Mouse (Mus musculus) heart, postnatal 25 days (tissue): ENCODE data around the gene Tomm34. TPM values are rescaled to one million over a fixed set of nuclear protein-coding genes. Genes with fewer than 3 reads are reported as not detected.
A peak's percentile ranks its signal among the peaks of the same experiment; 100 is the strongest.
"Not testable (repeated sequence)": the region's sequence is repeated elsewhere in the genome, so short reads cannot be mapped to it uniquely, and the experiment has no call there.

Experiments used
- DNase-seq: peaks from one replicate; pipeline ENCODE4 v3.0.0; 2022; ENCODE audit warnings: low spot score
- intact Hi-C: fragments of 180-260 bp; cut with DNase I; formaldehyde crosslinking; loops from one replicate; pipeline ENCODE4 v1.15.1; 2025
- total RNA-seq, 2 experiments: library from RNA; stranded (reverse); gene quantifications; 2 replicates each; pipeline ENCODE4 v1.2.3; 2021

The Tomm34 gene
- total RNA-seq, 2 experiments from 2014 or later, result 17.8 to 18.7 TPM

DNA sequence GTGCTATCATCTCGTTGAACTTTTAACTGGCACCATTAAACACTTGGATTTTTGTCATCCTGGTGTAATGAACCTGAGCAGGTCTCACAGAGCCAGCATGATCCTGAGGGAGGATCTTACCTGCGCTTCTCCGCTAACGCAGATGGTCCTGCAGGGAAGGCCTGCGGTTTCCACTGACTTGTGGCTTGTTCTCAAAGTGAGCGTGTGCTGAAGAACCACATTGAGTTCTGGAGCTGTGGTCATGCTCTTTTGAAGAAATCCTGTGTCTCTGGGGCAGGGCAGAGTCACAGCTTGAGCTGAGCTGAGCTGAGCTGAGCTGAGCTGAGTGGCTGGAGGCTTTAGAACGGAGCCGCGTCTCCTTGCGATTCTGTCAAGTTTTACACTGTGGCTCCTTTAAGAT, 10.6 kb upstream of the Tomm34 start:
- intact Hi-C loops, result no loop called here
- no peak for DNase-seq

DNA sequence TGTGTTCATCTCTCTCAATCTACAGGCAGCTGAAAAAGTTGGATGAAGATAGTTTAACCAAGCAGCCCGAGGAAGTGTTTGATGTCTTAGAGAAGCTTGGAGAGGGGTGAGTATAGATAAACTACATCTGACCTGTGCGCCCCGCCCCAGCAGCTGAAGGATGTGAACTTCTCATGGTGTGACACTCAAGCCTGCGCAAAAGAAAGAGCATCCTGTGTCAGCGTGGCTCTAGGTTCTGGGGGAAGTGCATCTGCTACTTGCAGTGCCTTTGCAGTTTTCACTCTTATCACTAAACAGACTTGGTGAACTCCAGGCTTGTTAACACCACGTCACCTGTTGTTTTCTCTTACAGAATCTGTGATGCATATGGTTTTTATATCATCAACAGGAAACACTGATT, 8.5 kb upstream of the Tomm34 start:
- DNase-seq, result no peak
- intact Hi-C loops, result no loop called here

DNA sequence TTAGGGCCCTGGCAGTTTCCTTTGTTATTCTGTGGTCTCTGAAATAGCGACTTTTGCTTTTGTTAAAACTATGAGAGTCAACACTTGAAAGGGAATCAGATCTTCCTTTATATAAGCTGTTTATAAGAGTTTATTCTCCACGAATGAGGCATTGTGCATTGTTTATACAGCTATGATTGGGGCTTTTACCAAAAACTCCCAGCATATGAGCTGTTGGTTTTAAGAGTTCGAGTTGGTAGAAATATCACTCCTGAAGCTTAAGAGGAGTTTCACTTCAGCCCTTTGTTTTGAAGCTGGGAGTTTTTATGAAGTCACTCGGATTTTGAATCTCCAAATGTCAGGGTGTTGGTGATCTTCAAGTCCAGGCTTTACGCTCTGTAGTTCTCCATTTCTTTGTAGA, 6.9 kb upstream of the Tomm34 start:
- intact Hi-C loops, result no loop called here

DNA sequence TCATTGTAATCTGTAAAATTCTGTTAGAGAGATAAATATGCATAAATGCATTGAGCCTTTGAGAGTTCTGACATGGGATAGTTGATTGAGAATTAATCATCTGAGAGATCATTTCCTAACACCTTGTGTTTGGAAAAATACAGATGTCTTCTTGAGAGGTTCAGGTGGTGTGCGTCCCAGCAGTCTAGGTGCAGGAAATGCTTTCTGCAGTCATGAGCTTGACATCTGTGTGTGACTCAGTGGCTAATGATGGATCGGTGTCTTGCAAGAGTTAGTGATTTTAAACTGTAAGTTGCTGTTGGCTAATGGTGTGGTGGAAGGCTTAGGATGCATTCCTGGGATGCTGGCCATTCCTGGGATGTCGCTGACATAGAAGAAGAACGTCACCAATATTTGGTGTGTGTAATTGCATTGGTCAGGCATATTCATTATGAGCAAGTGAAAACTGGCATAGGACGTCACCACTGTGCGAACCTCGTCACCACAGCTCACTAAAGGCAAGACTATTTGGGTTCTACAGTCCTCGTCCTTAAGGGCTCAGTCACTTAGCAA, 6.0 kb upstream of the Tomm34 start:
- DNase-seq, result no peak
- intact Hi-C loops, result no loop called here

More for the DNA sequence above, 6.9 kb upstream of the Tomm34 start:
- no peak for DNase-seq

DNA sequence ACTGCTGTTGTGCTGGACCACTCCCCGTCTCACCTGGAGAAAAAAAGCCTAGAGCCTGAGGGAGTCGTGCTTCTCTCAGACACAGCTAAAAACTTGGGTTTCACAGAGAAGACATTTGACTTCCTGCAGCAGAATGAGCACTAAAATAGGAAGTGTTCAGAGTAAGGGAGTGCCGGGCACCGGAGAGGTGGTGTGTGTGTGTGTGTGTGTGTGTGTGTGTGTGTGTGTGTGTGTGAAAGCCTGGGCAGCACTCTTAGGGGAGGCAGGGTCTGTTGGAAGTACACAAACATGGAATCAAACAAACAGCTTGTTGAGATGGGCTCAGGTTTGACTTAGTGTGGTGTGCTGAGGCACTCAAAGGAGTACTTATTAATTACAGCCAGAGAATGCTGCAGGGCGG, 4.1 kb upstream of the Tomm34 start:
- intact Hi-C loops, result no loop called here
- no peak for DNase-seq

DNA sequence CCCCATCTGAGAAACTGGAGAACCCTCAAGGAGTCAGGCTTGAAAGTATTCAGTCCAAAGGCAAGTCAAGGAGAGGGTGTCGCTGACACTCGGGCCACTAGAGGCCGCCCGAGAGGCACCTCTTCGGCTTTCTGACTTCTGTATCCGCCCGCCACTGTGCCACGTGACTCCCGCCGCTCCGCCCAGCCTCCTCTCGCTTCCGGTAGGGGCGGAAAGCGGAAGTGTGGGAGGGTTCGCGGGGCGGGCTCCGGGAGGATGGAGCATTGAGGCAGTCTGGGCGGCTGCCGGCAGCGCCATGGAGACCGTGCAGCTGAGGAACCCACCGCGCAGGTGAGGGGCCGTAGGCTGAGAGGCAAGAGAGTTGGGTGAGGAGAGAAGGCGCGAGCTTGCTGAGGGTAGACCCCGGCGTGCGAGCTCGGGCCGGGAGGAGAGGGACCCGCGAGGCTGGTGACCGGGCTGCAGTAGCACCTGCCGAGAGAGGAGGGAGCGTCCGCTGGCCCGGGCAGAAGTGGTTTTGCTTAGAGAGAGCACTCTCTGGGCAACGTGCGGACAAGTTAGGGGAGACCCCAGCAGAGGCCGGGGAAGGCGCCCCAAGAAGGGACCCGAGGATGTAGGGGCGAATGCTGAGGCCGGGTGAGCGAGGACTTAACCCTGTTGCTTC, 3.1 kb upstream of the Tomm34 start:
- intact Hi-C loops, result loop anchor here (5.0 kb wide), 1 partner anchor 82 kb away; the partner anchor contains the start of gene Ywhab
- DNase-seq, result peak; percentile 97

DNA sequence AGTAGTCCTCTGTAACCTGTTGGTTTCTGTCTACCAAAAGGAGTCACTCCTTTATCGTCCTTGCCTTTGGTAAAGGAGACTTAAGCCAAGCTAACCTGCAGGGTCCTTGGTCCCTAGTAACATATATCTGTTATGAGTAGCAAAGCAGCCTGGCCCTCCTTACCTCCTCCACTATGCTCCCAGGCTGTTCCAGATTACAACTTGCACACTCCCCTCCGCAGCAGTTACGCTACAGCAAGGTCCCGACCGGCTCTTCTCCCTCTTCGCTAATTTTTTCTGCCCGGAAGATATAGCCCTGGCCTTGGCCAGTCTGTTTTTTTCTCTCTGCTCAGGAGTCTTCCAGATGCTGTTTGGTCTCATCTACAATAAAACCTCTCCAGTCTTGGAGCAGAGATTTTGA, 2.2 kb upstream of the Tomm34 start:
- intact Hi-C loops, result loop anchor here (5.0 kb wide), 1 partner anchor 81 kb away; the partner anchor contains the start of gene Ywhab
- no peak for DNase-seq

DNA sequence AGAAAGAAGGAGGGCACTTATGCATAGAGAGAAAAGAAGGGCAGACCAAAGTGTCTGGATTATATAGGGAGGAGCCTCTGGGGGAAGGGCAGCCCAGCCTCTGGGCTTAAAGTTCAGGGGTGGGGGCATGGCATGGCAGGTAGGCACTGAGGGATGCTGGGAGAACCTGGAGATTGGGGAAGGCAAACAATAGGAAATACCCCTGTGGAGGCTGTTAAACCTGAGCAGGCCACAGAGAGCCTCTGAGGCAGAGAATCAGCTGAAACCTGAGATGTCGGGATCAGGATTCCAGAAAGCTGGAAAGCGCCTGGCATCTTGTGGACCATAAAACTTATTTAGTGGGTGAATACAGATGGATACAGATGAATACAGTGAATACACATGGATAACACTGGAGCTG, 1.1 kb upstream of the Tomm34 start:
- intact Hi-C loops, result loop anchor here (5.0 kb wide), 1 partner anchor 80 kb away; the partner anchor contains the start of gene Ywhab
- DNase-seq, result no peak

DNA sequence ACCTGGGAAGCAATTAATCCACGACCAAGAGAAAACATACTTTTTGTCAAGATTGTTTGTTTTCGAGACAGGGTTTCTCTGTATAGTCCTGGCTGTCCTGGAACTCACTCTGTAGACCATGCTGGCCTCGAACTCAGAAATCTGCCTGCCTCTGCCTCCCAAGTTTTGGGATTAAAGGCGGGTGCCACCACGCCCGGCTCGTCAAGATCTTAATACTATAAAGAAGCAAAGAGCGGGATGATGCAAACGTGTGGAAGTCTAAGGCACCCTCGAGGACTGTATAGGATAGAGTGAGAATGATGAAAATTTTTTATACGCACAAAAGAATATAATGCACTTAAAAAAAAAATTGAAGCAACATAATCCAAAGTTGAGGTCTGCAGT, 460 bp upstream of the Tomm34 start:
- not testable (repeated sequence) for DNase-seq
- intact Hi-C loops, result loop anchor here (5.0 kb wide), 1 partner anchor 79 kb away; the partner anchor contains the start of gene Ywhab

DNA sequence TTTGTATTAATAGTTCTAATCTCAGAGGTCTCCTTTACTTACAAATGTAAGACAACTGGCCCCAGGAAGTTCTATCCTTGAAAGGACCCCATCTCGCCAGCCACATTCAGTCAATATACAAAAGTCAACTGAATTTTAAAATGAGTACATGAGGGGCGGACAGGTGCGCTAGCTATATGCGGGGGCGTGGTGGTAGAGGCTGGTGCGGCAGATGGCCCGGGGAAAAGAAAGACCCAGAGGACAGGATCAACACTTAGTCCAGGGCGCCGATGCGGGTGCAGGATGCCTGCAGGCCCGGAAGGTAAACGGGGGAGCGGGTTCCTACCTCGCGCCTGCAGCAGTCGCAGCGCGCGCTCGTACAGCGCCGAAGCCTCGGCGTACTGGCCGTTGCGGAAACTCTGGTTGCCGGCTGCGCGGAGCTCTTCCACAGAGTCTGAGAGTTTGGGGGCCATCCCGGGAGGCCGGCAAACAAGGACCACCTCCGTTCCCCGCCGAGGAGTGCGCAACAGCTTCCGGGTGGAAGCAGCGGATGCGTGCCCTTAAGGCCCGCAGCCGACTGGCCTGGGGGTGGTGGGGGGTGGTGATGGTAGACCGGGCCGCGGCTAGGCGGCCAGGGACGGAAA, 716 bp downstream of the Tomm34 start, which contains the start of gene Stk4:
Gene Stk4, plus strand, starts transcription at position 181 of the 623 bp plus-strand sequence.
- intact Hi-C loops, result loop anchor here (5.0 kb wide), 1 partner anchor 78 kb away; the partner anchor contains the start of gene Ywhab
- DNase-seq, result no peak

DNA sequence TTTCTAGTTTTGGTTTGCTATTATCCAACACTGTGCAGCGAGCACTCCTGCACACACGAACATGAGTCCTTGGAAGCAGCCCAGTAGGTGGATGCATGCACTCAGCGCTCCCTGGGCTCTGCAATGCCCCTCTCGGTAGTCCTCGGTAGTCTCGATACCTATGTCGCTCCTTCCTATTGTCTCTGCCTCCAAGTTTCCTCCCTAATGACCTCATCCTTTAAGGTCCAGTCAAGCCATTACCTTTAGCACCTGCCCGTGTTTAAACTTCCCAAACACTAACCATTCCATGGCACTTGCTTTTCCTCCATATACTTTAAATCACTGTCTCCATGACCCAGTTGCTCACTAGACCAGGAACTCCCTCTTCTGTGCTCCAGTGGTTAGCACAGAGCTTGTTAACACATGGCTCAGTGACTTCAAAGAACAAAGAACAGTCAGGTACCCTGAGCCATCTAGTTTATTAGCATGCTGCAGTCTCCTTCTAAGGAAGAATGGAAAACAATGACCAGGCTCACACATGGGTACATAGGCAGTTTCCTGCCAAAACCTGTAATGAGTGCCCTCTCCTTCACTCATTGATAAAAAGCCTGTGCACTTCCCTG, 11.2 kb downstream of the Tomm34 start:
- no peak for DNase-seq
- intact Hi-C loops, result no loop called here

DNA sequence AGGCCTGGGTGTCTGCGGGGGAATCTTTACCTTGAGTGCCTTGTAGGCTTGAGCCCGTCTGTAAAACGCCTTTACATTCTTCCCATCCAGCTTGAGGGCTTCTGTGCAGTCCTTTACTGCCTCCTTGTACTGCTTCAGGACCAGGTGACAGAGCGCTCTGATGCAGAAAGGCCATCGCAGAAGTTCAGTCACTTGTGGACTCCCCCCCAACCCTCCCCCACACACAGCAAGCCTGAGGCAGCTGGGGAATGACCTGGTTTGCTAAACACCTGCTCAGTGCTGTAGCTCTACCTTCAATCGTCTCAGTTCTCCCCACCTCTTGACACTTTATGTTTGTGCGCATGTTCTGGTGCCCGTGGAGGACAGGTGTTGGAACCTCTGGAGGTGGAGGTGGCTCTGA, 16.3 kb downstream of the Tomm34 start:
- no peak for DNase-seq
- intact Hi-C loops, result no loop called here

DNA sequence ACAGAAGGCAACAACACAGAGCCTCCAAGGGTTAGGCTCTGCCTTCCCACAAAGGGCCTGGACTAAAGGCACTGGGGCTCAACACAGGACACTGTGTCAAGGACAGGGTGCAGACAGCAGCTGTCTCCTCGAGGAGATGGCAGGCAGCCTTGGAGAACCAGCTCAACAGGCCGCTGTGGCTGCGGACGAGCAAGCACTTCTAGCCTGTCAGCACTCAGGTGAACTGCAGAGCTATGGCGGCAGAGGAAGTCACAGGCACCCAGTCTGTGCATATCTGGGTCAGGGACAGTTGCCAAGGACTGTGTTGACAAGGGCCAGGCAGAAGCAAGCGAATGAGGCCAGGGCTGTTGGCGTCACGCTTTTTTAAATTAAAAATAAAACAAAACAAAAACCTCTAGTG, 17.2 kb downstream of the Tomm34 start:
- no peak for DNase-seq
- intact Hi-C loops, result no loop called here

DNA sequence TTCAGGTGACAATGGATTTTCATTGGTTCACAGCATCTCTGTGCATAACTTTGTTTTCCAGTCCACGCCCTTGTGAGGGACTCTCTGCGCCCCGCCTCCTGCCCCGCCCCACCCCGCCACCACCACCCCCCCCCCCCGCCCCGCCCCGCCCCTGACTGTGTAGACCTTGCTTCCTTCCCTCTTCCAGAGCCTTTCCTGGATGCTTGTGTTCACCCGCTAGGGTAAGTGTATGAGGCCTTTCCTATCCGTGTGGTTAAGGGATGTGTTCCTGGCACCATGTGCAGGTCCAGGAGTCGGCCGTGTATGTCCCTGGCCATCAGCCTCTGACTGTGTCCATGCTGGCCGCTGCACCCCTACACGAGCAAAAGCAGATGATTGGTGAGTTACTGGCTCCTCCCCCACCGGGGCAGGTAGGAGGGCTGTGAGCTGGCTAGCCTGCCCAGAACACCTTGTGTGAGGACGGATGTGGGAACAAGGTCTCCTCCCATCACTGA, 23.7 kb downstream of the Tomm34 start:
- intact Hi-C loops, result no loop called here
- no peak for DNase-seq

DNA sequence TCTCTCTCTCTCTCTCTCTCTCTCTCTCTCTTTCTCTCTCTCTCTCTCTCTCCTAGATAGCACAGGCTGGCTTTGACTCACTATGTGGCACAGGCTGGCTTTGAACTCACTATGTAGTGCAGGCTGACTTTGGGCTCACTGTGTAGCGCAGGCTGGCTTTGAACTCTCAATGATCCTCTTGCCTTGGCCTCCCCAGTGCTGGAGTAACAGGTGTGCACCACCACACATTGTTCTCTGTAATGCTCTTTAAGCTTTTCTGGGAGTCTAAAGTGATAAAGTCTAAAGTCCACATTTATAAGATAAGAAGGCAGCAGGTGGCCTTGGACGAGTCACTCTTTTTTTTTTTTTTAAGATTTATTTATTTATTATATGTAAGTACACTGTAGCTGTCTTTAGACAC, 29.4 kb downstream of the Tomm34 start:
- no peak for DNase-seq
- intact Hi-C loops, result no loop called here

DNA sequence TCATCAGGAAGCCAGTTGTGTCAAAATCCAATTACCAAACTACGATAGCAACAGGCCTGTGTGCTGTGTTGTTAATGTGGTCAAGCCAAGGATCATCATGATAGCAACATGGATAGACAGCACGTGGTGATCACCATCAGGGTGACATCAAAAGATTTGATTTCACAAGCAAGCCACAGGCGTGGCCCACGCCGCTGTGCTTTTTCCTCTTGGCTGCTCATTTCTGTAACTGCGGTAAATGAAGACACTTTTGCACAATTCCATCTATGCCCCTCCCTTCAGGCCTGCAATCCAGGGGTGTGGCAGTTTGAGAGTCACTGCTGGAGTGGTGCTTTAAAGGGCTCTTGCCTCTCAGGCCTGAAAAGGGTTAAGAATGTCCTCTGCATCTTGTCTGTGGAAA, 30.0 kb downstream of the Tomm34 start:
- intact Hi-C loops, result no loop called here

DNA sequence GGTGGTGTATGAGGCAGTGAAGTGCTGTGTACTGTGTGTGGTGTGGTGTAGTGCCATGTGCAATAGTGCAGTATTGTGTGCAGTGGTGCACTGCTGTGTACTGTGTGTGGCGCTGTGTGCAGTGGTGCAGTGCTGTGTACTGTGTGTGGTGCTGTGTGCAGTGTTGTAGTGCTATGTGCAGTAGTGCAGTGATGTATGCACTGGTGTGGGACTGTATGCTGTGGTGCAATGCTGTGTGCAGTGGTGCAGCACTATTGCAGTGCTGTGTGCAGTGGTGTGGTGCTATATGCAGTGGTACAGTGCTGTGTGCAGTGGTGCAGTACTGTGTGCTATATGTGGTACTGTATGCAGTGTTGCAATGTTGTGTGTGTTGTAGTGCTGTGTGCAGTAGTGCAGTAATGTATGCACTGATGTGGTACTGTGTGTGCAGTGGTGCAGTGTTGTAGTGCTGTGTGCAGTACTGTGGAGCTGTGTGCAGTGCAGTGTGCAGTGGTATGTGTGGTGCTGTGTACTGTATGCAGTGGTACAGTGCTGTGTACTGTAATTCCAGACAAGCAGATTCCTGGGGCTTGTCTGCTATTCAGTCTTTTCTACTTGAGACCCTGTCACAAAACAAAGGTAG, 32.5 kb downstream of the Tomm34 start:
- DNase-seq, result no peak

More for the DNA sequence above, 30.0 kb downstream of the Tomm34 start:
- no peak for DNase-seq

DNA sequence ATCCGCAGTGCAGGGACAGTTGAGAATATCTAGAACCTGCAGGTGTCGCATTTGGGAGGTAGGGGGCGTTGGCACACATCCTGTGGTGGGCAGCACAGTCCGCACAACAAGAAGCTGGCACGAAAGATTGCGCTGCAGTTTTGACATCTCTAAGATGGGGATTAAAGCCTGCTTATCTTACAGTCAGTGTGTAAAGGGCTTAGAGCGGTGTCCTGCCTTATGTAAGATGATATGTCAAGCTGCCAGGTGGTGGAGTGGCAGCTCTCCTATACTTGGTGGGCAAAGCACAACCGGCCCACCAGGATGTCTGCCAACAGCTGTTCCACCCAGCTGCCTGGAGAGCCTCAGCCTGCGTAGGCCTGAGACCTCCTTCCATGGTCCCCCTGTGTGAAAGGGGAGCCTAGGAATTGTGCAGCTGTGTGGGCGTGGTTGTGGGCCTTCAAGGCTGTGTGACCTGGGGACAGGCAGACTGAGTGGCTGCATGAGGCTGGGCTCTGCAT, 34.4 kb downstream of the Tomm34 start:
- intact Hi-C loops, result no loop called here
- no peak for DNase-seq

More for the DNA sequence above, 32.5 kb downstream of the Tomm34 start:
- intact Hi-C loops, result no loop called here

DNA sequence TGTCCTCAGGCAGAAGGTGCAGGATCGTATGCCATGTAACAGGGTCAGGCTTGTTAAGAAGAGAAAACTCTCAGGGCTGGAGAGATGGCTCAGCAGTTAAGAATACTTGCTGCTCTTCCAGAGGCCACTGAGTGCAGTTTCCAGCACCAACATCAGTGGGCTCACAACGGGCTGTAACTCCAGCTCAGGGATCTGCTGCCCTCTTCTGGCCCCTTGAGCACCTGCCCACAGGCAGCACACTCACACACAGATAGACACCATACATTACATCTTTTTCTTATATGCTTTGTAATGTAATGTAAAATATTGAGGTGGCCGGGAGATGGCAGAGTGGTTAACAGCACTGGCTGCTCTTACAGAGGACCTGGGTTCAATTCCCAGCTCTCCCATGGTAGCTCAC, 38.0 kb downstream of the Tomm34 start:
- no peak for DNase-seq

DNA sequence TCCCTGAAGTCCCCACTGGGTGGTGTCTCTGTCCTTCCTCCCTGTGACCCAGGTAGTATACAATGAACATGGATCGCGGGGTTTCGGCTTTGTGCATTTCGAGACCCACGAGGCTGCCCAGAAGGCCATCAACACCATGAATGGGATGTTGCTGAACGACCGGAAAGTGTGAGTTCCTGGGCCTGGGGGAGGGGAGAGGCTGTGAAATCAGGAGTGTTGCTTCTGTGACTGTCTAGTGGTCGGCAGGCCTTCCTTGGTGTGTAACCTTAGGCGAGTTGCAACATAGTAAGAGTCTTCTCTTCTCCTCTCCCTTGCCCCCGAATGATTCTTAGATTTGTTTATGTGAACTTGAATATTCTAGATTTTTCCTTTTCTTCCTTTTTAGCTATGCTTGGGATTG, 39.8 kb downstream of the Tomm34 start:
- intact Hi-C loops, result no loop called here
- no peak for DNase-seq

More for the DNA sequence above, 38.0 kb downstream of the Tomm34 start:
- intact Hi-C loops, result no loop called here
